Mouse (Mus musculus) bone marrow macrophage, adult 2 months (primary cell): Measurements from ENCODE around the gene Nxph1.

ENCODE experiments used
- CTCF ChIP-seq: IDR thresholded peaks from 2 replicates; pipeline ENCODE4 v1.5.1; 2012; ENCODE audit warnings: low read depth, mild to moderate bottlenecking, low read length, moderate library complexity
- POLR2A ChIP-seq: IDR thresholded peaks from 2 replicates; pipeline ENCODE4 v1.6.1; 2012; ENCODE audit warnings: mild to moderate bottlenecking, low read depth, low read length, borderline replicate concordance

- TF ChIP-seq POLR2A (no peak), CTCF (no peak)
Observed at GRCm38 (mm10) chr6:9069913-9070312, 121.7 kb downstream of the Nxph1 start.
